Mouse (Mus musculus): ENCODE results near the gene Rfxank. TPM values are rescaled to one million over a fixed set of nuclear protein-coding genes. Genes with fewer than 3 reads are reported as not detected.

Rfxank gene
- polyA plus RNA-seq, 1 experiment from 2014 or later: 20.2 TPM

GRCm38 (mm10) chr8:70118726-70119700 is 19.9 kb downstream of the Rfxank start:
- no peak overlapping the region for H3K27ac ChIP-seq
- H3K4me2 ChIP-seq: no peak overlapping the region
- H3K4me1 ChIP-seq: peaks cover 6% of the 10 kb centered on the region
- WGBS: 15% methylated on average over 17 of the region's 17 CpGs
- peaks cover 74% of the 10 kb centered on the region for H3K27me3 ChIP-seq
- no peak overlapping the region for H3K9ac ChIP-seq
- H3K9me3 ChIP-seq: no peaks in the 10 kb centered on the region
- H3K4me3 ChIP-seq: no peak overlapping the region
- H3K36me3 ChIP-seq: no peaks in the 10 kb centered on the region
- no peak for ATAC-seq (ENCODE audit: insufficient number of reproducible peaks, low FRiP score, low TSS enrichment, low read depth)

- Histone ChIP-seq H3K9ac (no peak overlapping the region), H3K9me3 (no peaks in the 10 kb centered on the region), H3K4me1 (peaks cover 6% of the 10 kb centered on the region), H3K36me3 (no peaks in the 10 kb centered on the region), H3K27ac (no peak overlapping the region), H3K4me3 (no peak overlapping the region), H3K4me2 (no peak overlapping the region), H3K27me3 (peaks cover 88% of the 10 kb centered on the region)
- WGBS: 4% methylated on average over 9 of the region's 9 CpGs
- no peak for ATAC-seq (ENCODE audit: insufficient number of reproducible peaks, low FRiP score, low TSS enrichment, low read depth)
Observed at GRCm38 (mm10) chr8:70117611-70118010, 21.3 kb downstream of the Rfxank start.

- H3K4me3 ChIP-seq: no peak overlapping the region
- peaks cover 99% of the 10 kb centered on the region for H3K27me3 ChIP-seq
- no peak overlapping the region for H3K4me2 ChIP-seq
- H3K36me3 ChIP-seq: no peaks in the 10 kb centered on the region
- no peak overlapping the region for H3K27ac ChIP-seq
- WGBS: 70% methylated on average over 13 of the region's 13 CpGs
- no peaks in the 10 kb centered on the region for H3K9me3 ChIP-seq
- no peak overlapping the region for H3K9ac ChIP-seq
- ATAC-seq (ENCODE audit: insufficient number of reproducible peaks, low FRiP score, low TSS enrichment, low read depth): no peak
- H3K4me1 ChIP-seq: peaks cover 8% of the 10 kb centered on the region
Observed at GRCm38 (mm10) chr8:70114892-70115291, 24.1 kb downstream of the Rfxank start.

- Histone ChIP-seq H3K4me2 (no peak overlapping the region), H3K9me3 (no peaks in the 10 kb centered on the region), H3K4me3 (no peak overlapping the region), H3K36me3 (no peaks in the 10 kb centered on the region), H3K27ac (no peak overlapping the region), H3K27me3 (peaks cover 99% of the 10 kb centered on the region), H3K4me1 (peaks cover 8% of the 10 kb centered on the region), H3K9ac (no peak overlapping the region)
- 23% methylated on average over 6 of the region's 6 CpGs for WGBS
- ATAC-seq (ENCODE audit: insufficient number of reproducible peaks, low FRiP score, low TSS enrichment, low read depth): no peak
Observed at GRCm38 (mm10) chr8:70114488-70114887, 24.5 kb downstream of the Rfxank start.

- no peak for ATAC-seq (ENCODE audit: insufficient number of reproducible peaks, low FRiP score, low TSS enrichment, low read depth)
- H3K36me3 ChIP-seq: no peaks in the 10 kb centered on the region
- no peak overlapping the region for H3K4me3 ChIP-seq
- peaks cover 8% of the 10 kb centered on the region for H3K4me1 ChIP-seq
- WGBS: 6% methylated on average over 43 of the region's 43 CpGs
- H3K27ac ChIP-seq: no peak overlapping the region
- peaks cover 99% of the 10 kb centered on the region for H3K27me3 ChIP-seq
- no peaks in the 10 kb centered on the region for H3K9me3 ChIP-seq
- no peak overlapping the region for H3K4me2 ChIP-seq
- no peak overlapping the region for H3K9ac ChIP-seq
Observed at GRCm38 (mm10) chr8:70112401-70113016, 26.4 kb downstream of the Rfxank start.

DNA sequence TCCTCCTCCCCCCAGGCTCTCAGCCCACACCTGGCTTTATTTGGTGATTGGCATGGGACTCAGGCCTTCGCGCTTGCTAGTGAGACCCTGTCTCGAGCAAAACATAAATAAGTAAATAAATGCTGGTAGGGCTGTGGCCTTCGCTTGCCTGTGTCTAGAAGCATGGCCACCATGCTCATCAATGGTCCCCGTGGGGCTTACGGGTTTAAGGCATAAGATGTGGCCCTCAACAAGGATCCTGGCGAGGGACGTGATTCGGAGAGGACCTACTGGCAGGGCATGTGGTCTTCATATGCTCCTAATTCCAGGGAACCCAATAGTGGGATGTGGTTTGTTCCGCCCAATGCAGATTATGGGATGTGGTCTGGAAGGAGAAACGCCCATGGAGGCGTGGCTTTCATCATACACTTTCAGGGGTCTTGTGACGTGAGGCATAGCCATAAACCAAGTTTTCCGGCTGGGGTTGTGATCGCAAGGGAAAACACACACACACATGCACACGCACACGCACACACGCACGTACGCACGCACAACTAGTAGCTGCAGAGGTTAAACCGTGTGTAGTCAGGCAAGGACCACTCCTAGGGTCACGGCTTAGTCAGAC is 27.7 kb downstream of the Rfxank start:
- 46% methylated on average over 23 of the region's 23 CpGs for WGBS
- Histone ChIP-seq H3K4me1 (peaks cover 8% of the 10 kb centered on the region), H3K36me3 (no peaks in the 10 kb centered on the region), H3K9me3 (no peaks in the 10 kb centered on the region), H3K4me2 (no peak overlapping the region), H3K9ac (no peak overlapping the region), H3K4me3 (no peak overlapping the region), H3K27ac (no peak overlapping the region), H3K27me3 (peaks cover 90% of the 10 kb centered on the region)
- ATAC-seq (ENCODE audit: insufficient number of reproducible peaks, low FRiP score, low TSS enrichment, low read depth): no peak

GRCm38 (mm10) chr8:70110451-70110850 is 28.5 kb downstream of the Rfxank start:
- H3K9me3 ChIP-seq: no peaks in the 10 kb centered on the region
- no peak overlapping the region for H3K9ac ChIP-seq
- WGBS: 77% methylated on average over 2 of the region's 2 CpGs
- peaks cover 82% of the 10 kb centered on the region for H3K27me3 ChIP-seq
- H3K36me3 ChIP-seq: no peaks in the 10 kb centered on the region
- H3K4me1 ChIP-seq: peaks cover 8% of the 10 kb centered on the region
- no peak for ATAC-seq (ENCODE audit: insufficient number of reproducible peaks, low FRiP score, low TSS enrichment, low read depth)
- H3K27ac ChIP-seq: no peak overlapping the region
- no peak overlapping the region for H3K4me3 ChIP-seq
- no peak overlapping the region for H3K4me2 ChIP-seq

GRCm38 (mm10) chr8:70104922-70105321 is 34.0 kb downstream of the Rfxank start:
- WGBS: 80% methylated on average over 7 of the region's 7 CpGs
- Histone ChIP-seq H3K4me2 (no peak overlapping the region), H3K9ac (no peak overlapping the region), H3K36me3 (no peaks in the 10 kb centered on the region), H3K9me3 (no peaks in the 10 kb centered on the region), H3K4me1 (no peaks in the 10 kb centered on the region), H3K4me3 (no peak overlapping the region), H3K27ac (no peak overlapping the region), H3K27me3 (peaks cover 27% of the 10 kb centered on the region)
- no peak for ATAC-seq (ENCODE audit: insufficient number of reproducible peaks, low FRiP score, low TSS enrichment, low read depth)

DNA sequence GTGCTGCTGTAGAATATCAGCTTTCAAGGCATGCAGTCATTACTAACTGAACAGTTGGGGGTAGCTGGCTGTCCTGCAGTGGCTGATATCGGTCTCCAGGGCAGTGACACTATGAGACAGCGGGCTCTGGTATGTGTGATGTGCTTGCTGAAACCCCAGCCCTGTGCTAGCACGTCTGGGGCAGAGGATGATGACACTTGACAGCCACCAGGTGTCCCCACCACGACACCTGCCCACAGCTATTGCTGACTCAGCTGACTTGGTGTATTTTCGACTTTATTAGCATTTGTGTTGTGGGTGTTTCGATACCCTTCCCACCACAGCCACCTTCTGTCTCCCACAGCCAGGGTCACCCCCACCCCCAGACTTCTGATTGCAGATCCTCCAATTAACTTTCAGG is 34.4 kb downstream of the Rfxank start:
- Histone ChIP-seq H3K4me2 (no peak overlapping the region), H3K9ac (no peak overlapping the region), H3K9me3 (no peaks in the 10 kb centered on the region), H3K4me3 (no peak overlapping the region), H3K36me3 (no peaks in the 10 kb centered on the region), H3K27me3 (peaks cover 23% of the 10 kb centered on the region), H3K27ac (no peak overlapping the region), H3K4me1 (no peaks in the 10 kb centered on the region)
- WGBS: 18% methylated on average over 6 of the region's 6 CpGs
- ATAC-seq (ENCODE audit: insufficient number of reproducible peaks, low FRiP score, low TSS enrichment, low read depth): no peak

GRCm38 (mm10) chr8:70100241-70100640 is 38.7 kb downstream of the Rfxank start:
- ATAC-seq (ENCODE audit: insufficient number of reproducible peaks, low FRiP score, low TSS enrichment, low read depth): no peak
- H3K4me2 ChIP-seq: no peak overlapping the region
- H3K9me3 ChIP-seq: no peaks in the 10 kb centered on the region
- H3K9ac ChIP-seq: no peak overlapping the region
- no peaks in the 10 kb centered on the region for H3K4me1 ChIP-seq
- H3K27me3 ChIP-seq: no peaks in the 10 kb centered on the region
- H3K4me3 ChIP-seq: no peak overlapping the region
- 83% methylated on average over 8 of the region's 8 CpGs for WGBS
- H3K27ac ChIP-seq: no peak overlapping the region
- H3K36me3 ChIP-seq: no peaks in the 10 kb centered on the region

DNA sequence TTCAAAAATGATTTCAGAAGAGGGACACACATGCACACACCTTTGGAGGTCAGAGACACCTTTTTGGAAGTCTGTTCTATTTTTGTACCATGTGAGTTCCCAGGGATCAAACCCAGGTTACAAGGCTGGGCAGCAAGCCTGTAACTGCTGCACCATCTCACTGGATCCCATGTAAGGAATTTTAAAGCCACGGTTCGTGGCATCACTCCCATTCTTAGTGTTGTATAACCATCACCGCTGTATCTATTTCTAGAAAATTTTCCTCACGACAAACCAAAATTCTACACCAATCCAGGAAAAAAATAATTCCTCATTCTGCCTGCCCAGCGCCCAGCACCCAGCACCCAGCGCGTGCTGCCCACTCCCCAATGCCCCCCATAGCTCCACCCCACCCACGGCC is 39.7 kb downstream of the Rfxank start:
- no peak overlapping the region for H3K4me2 ChIP-seq
- H3K27me3 ChIP-seq: no peaks in the 10 kb centered on the region
- H3K4me3 ChIP-seq: no peak overlapping the region
- no peak overlapping the region for H3K27ac ChIP-seq
- no peak for ATAC-seq (ENCODE audit: insufficient number of reproducible peaks, low FRiP score, low TSS enrichment, low read depth)
- H3K9me3 ChIP-seq: no peaks in the 10 kb centered on the region
- H3K9ac ChIP-seq: no peak overlapping the region
- H3K36me3 ChIP-seq: no peaks in the 10 kb centered on the region
- WGBS: 73% methylated on average over 8 of the region's 8 CpGs
- H3K4me1 ChIP-seq: no peaks in the 10 kb centered on the region

DNA sequence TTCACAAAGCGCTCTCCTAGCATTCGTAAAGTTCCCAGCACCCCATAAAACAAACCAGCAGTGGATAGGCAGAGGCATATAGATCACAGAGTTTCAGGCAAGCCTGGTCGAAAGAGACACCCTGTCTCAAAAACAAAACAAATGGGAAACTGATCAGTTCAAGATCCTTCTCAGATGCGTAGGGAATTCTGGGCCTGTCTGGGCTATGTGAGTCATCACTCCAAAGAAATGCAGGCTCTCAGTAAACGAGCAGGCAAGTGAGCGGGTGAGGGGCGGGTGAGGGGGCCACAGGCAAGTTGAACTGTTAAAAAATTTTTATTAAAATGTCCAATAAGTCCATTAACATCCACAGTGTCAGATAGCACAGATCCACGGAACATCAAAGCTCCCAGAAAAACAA is 46.2 kb downstream of the Rfxank start:
- ATAC-seq (ENCODE audit: insufficient number of reproducible peaks, low FRiP score, low TSS enrichment, low read depth): no peak
- Histone ChIP-seq H3K4me1 (peaks cover 7% of the 10 kb centered on the region), H3K27me3 (peaks cover 48% of the 10 kb centered on the region), H3K9ac (no peak overlapping the region), H3K4me3 (no peak overlapping the region), H3K27ac (no peak overlapping the region), H3K4me2 (no peak overlapping the region), H3K36me3 (no peaks in the 10 kb centered on the region), H3K9me3 (no peaks in the 10 kb centered on the region)
- 41% methylated on average over 8 of the region's 8 CpGs for WGBS

Measured in limb, embryonic 15.5 days (tissue).